Mouse (Mus musculus): ENCODE results near the gene Gm49388.

DNA sequence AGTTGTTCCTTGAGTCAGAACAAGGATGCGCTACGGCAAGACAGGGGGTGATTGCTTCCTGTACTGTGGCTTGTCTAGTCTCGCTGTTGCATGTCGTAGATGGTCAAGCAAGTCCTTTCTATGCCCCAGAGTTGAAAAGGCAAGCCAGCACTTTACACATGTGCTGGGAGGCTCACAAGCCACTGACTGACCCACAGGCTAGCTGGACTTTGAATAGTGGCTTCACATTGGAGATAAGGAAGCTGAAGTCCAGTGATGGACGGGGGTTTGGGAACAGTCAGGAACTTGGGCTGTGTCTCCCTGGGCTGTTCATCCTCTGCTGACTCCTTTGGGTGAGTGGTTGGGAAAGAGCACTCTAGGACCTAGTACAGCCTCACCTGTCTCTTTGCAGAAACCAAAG, 33.8 kb upstream of the Gm49388 start:
- no peak for TF ChIP-seq CTCF (conservative IDR thresholded peaks at IDR 0.05; ENCODE audit: insufficient read depth, insufficient read length, low read depth, low read length)
- no peak for TF ChIP-seq POLR2A (IDR thresholded peaks at IDR 0.05; ENCODE audit: low read depth, low read length)
